Mouse (Mus musculus): ENCODE measurements around the gene C2cd2l.

GRCm38 (mm10) chr9:44342605-44343004 lies 22.5 kb upstream of the C2cd2l start:
- TF ChIP-seq TBP (IDR thresholded peaks at IDR 0.05; ENCODE audit: low read depth, low read length) (no peak), CTCF (IDR thresholded peaks at IDR 0.05 in 2 of 3, conservative IDR thresholded peaks at IDR 0.05 in 1 of 3; ENCODE audit: control insufficient read depth in 1 of 3, insufficient read depth in 1 of 3, low read depth in 2 of 3, low read length in 3 of 3, poor library complexity in 1 of 3, severe bottlenecking in 1 of 3) (no peak), GABPA (IDR thresholded peaks at IDR 0.05; ENCODE audit: low read depth, low read length) (no peak), CHD2 (IDR thresholded peaks at IDR 0.05; ENCODE audit: low read length) (no peak), RCOR1 (IDR thresholded peaks at IDR 0.05; ENCODE audit: low read depth, low read length) (no peak), EP300 (IDR thresholded peaks at IDR 0.05; ENCODE audit: low read depth in 1 of 2, low read length in 2 of 2) (no peak), POLR2A (IDR thresholded peaks at IDR 0.05; ENCODE audit: control insufficient read depth in 1 of 2, insufficient read depth in 1 of 2, low read depth in 1 of 2, low read length in 2 of 2, poor library complexity in 1 of 2) (no peak), TAL1 (IDR thresholded peaks at IDR 0.05; ENCODE audit: low read length) (no peak), BHLHE40 (IDR thresholded peaks at IDR 0.05; ENCODE audit: borderline replicate concordance, low read depth, low read length) (no peak), JUND (IDR thresholded peaks at IDR 0.05; ENCODE audit: low read depth, low read length) (no peak), GATA1 (IDR thresholded peaks at IDR 0.05; ENCODE audit: low read depth, low read length) (no peak), POLR2AphosphoS5 (IDR thresholded peaks at IDR 0.05; ENCODE audit: borderline replicate concordance, low read depth, low read length) (no peak)

Measured in MEL (cell line).